Mouse (Mus musculus): Measurements from ENCODE around the gene Snn.

GRCm38 (mm10) chr16:11054871-11055270 is 5.9 kb upstream of the Snn start:
- no peak for TF ChIP-seq CTCF (IDR thresholded peaks at IDR 0.05; ENCODE audit: insufficient read depth, low read length)
- no peak for TF ChIP-seq POLR2A (IDR thresholded peaks at IDR 0.05; ENCODE audit: borderline replicate concordance, extremely low read depth, low read depth, low read length)

Data from lung, adult 2 months (tissue).